Mouse (Mus musculus) liver, embryonic 14.5 days (tissue): Measurements from ENCODE around the gene Rinl.

Experiments
- CTCF ChIP-seq: IDR thresholded peaks from 2 replicates; pipeline ENCODE4 v1.5.1; 2016; ENCODE audit warnings: antibody characterized with exemption, low read depth, control low read depth
- EP300 ChIP-seq: IDR thresholded peaks from 2 replicates; pipeline ENCODE4 v1.6.1; 2016; ENCODE audit warnings: antibody characterized with exemption, low read depth

GRCm38 (mm10) chr7:28765211-28765610, 23.6 kb upstream of the Rinl start:
- no peak for TF ChIP-seq CTCF
- no peak for TF ChIP-seq EP300
